Mouse (Mus musculus) kidney, embryonic 14.5 days (tissue): ENCODE data around the gene Slc22a15. TPM values are rescaled to one million over a fixed set of nuclear protein-coding genes. Genes with fewer than 3 reads are reported as not detected.
"Not testable (repeated sequence)": the region's sequence is repeated elsewhere in the genome, so short reads cannot be mapped to it uniquely, and the experiment has no call there.

Experiments
- ATAC-seq: fragments of 200-750 bp; cut with Nextera tagmentation; 2 replicates; pipeline ENCODE4 v1.8.0; 2017; ENCODE audit warnings: moderate number of reproducible peaks, mild to moderate bottlenecking, moderate TSS enrichment, moderate library complexity; ENCODE audit not compliant: low FRiP score, low TSS enrichment
- H3K27ac ChIP-seq: fragments of 300-500 bp; sonication (generic); 2 replicates; pipeline ENCODE4 v1.5.1; 2014; ENCODE audit warnings: low read depth, mild to moderate bottlenecking, low read length, moderate library complexity, mixed read lengths
- H3K27me3 ChIP-seq: fragments of 300-500 bp; sonication (generic); 2 replicates; pipeline ENCODE4 v1.6.1; 2014; ENCODE audit warnings: mild to moderate bottlenecking, low read length; ENCODE audit not compliant: control insufficient read depth, insufficient read depth
- H3K36me3 ChIP-seq: fragments of 300-500 bp; sonication (generic); 2 replicates; pipeline ENCODE4 v1.6.1; 2014; ENCODE audit warnings: low read length, mixed read lengths; ENCODE audit not compliant: control insufficient read depth, insufficient read depth
- H3K4me1 ChIP-seq: fragments of 300-500 bp; sonication (generic); 2 replicates; pipeline ENCODE4 v1.6.1; 2014; ENCODE audit warnings: low read length, mixed read lengths; ENCODE audit not compliant: control insufficient read depth, insufficient read depth
- H3K4me2 ChIP-seq: fragments of 300-500 bp; sonication (generic); replicated peaks from 2 replicates; pipeline ENCODE4 v1.6.1; 2014; ENCODE audit warnings: low read depth, mild to moderate bottlenecking, low read length
- H3K4me3 ChIP-seq: fragments of 300-500 bp; sonication (generic); 2 replicates; pipeline ENCODE4 v1.5.1; 2014; ENCODE audit warnings: mild to moderate bottlenecking, low read length
- H3K9ac ChIP-seq: fragments of 300-500 bp; sonication (generic); 2 replicates; pipeline ENCODE4 v1.6.1; 2014; ENCODE audit warnings: low read depth, mild to moderate bottlenecking, low read length, moderate library complexity
- H3K9me3 ChIP-seq: fragments of 300-500 bp; sonication (generic); 2 replicates; pipeline ENCODE4 v1.6.1; 2016; ENCODE audit warnings: low read length; ENCODE audit not compliant: control insufficient read depth
- WGBS: fragments of 180-500 bp; shearing (Covaris S2); extraction: QIAGEN DNeasy Blood & Tissue Kit; methylation state at CpG from one replicate; pipeline ENCODE4 v1.1.7; 2014; 5-methylcytosine and 5-hydroxymethylcytosine counted together
- polyA plus RNA-seq: library from polyadenylated mRNA; unstranded; fragments of >200 nt; fragmentation: Nextera tagmentation; extraction: Ambion mirVana; gene quantifications from 2 replicates; pipeline ENCODE4 v1.2.1, GENCODE M21; 2014

The Slc22a15 gene
- polyA plus RNA-seq, 1 experiment from 2014 or later: 4.3 TPM

- Histone ChIP-seq H3K36me3 (no peaks in the 10 kb centered on the region), H3K4me1 (no peaks in the 10 kb centered on the region), H3K27ac (no peak overlapping the region), H3K9ac (no peak overlapping the region), H3K4me2 (no peak overlapping the region), H3K27me3 (no peaks in the 10 kb centered on the region), H3K9me3 (peaks cover 5% of the 10 kb centered on the region; the same call in 1 of the 2 replicates), H3K4me3 (no peak overlapping the region)
- 78% methylated on average over 5 of the region's 5 CpGs for WGBS
- ATAC-seq: no peak
Measured at GRCm38 (mm10) chr3:101822052-101822451, 102.2 kb downstream of the Slc22a15 start.

GRCm38 (mm10) chr3:101820708-101821107 is 103.5 kb downstream of the Slc22a15 start:
- 79% methylated on average over 3 of the region's 3 CpGs for WGBS
- H3K9ac ChIP-seq, H3K9me3 ChIP-seq, H3K36me3 ChIP-seq, H3K27ac ChIP-seq, H3K27me3 ChIP-seq, H3K4me1 ChIP-seq, ATAC-seq, H3K4me2 ChIP-seq, H3K4me3 ChIP-seq: not testable (repeated sequence)

DNA sequence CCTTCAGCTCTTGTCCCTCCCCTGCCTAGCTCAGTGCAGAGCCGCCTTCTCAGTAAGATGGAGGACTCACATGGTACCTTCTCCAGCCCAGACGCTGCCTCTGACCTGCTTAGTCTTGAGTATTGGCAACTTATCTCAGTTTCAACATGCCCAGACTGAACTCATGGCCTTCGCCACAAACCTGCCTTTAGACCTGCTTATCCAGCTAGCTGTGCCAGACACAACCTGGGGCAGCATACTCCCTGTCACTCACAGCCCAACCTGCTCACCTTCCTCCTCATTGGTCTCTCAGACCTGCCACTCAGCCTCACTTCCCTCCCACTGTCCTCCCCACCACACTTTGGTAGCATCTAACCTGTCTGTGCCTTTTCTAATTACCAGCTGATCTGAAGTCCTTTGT is 108.2 kb downstream of the Slc22a15 start:
- 90% methylated on average over 3 of the region's 3 CpGs for WGBS
- H3K4me1 ChIP-seq: no peaks in the 10 kb centered on the region
- H3K4me2 ChIP-seq: no peak overlapping the region
- H3K36me3 ChIP-seq: no peaks in the 10 kb centered on the region
- H3K27ac ChIP-seq: no peak overlapping the region
- no peak for ATAC-seq
- peaks cover 5% of the 10 kb centered on the region; the same call in 1 of the 2 replicates for H3K9me3 ChIP-seq
- H3K9ac ChIP-seq: no peak overlapping the region
- no peaks in the 10 kb centered on the region for H3K27me3 ChIP-seq
- no peak overlapping the region for H3K4me3 ChIP-seq

DNA sequence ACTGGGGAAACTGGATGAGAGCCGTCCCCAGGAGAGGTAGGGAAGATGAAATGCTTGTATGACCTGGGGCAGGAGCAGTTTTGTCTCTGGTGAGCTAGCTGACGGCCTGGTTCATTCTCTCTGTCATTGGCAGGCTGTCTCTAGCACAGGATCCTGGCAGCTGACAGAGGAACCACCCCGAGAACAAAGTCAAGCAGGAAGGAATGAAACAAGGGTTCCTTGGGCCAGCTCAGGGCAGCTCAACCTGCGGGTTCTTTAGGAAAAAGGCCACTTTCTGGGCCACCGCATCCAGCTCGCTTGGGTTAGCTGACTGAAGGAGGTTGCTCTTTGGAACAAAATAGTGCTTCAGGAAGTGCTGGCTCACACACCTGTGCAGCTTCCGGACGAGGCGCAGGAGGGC is 109.5 kb downstream of the Slc22a15 start:
- Histone ChIP-seq H3K4me3 (no peak overlapping the region), H3K9me3 (peaks cover 5% of the 10 kb centered on the region; the same call in 1 of the 2 replicates), H3K9ac (no peak overlapping the region), H3K27ac (no peak overlapping the region), H3K4me1 (no peaks in the 10 kb centered on the region), H3K36me3 (no peaks in the 10 kb centered on the region), H3K4me2 (no peak overlapping the region), H3K27me3 (no peaks in the 10 kb centered on the region)
- ATAC-seq: no peak
- WGBS: 69% methylated on average over 9 of the region's 9 CpGs

GRCm38 (mm10) chr3:101812341-101812962 is 111.8 kb downstream of the Slc22a15 start:
- Histone ChIP-seq H3K4me1 (no peaks in the 10 kb centered on the region), H3K27ac (no peak overlapping the region), H3K4me3 (no peak overlapping the region), H3K9me3 (no peaks in the 10 kb centered on the region), H3K27me3 (no peaks in the 10 kb centered on the region), H3K9ac (no peak overlapping the region), H3K36me3 (no peaks in the 10 kb centered on the region), H3K4me2 (no peak overlapping the region)
- 66% methylated on average over 10 of the region's 10 CpGs for WGBS
- peak; percentile 84 for ATAC-seq

GRCm38 (mm10) chr3:101811931-101812330 is 112.3 kb downstream of the Slc22a15 start:
- H3K4me2 ChIP-seq: no peak overlapping the region
- 73% methylated on average over 4 of the region's 4 CpGs for WGBS
- no peaks in the 10 kb centered on the region for H3K36me3 ChIP-seq
- no peaks in the 10 kb centered on the region for H3K9me3 ChIP-seq
- no peak overlapping the region for H3K9ac ChIP-seq
- no peak for ATAC-seq
- H3K4me3 ChIP-seq: no peak overlapping the region
- H3K27me3 ChIP-seq: no peaks in the 10 kb centered on the region
- no peak overlapping the region for H3K27ac ChIP-seq
- no peaks in the 10 kb centered on the region for H3K4me1 ChIP-seq

GRCm38 (mm10) chr3:101807646-101808045 is 116.6 kb downstream of the Slc22a15 start:
- whole genome bisulfite sequencing: 88% methylated on average over 6 of the region's 6 CpGs
- peaks cover 23% of the 10 kb centered on the region for H3K4me1 ChIP-seq
- no peak overlapping the region for H3K9ac ChIP-seq
- H3K4me2 ChIP-seq: no peak overlapping the region
- H3K27ac ChIP-seq: no peak overlapping the region
- H3K27me3 ChIP-seq: no peaks in the 10 kb centered on the region
- no peak for ATAC-seq
- no peak overlapping the region for H3K4me3 ChIP-seq
- no peaks in the 10 kb centered on the region for H3K36me3 ChIP-seq
- H3K9me3 ChIP-seq: no peaks in the 10 kb centered on the region

DNA sequence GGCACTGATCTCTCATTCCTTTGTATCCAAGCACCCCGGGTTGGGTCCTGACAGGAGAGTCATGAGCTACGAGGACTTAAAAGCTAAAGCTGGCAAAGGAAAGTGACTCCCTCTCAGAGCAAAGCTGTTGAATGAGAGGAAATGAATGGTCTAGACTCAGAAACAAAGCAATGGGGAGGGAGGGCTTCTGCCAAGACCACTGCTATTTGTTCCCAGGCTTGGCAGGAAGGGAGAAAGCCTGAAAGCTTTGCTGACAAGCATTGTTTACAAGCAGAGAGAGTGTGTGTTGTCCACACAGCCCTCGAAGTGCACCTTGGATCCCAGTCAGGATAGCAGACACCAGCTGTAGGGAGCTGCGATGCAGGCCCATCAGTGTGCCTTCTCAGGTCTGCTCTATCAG is 117.3 kb downstream of the Slc22a15 start:
- H3K27ac ChIP-seq: no peak overlapping the region
- no peaks in the 10 kb centered on the region for H3K36me3 ChIP-seq
- H3K4me1 ChIP-seq: peaks cover 23% of the 10 kb centered on the region
- H3K27me3 ChIP-seq: no peaks in the 10 kb centered on the region
- H3K9ac ChIP-seq: no peak overlapping the region
- H3K9me3 ChIP-seq: no peaks in the 10 kb centered on the region
- 73% methylated on average over 4 of the region's 4 CpGs for WGBS
- no peak overlapping the region for H3K4me2 ChIP-seq
- no peak for ATAC-seq
- H3K4me3 ChIP-seq: no peak overlapping the region

DNA sequence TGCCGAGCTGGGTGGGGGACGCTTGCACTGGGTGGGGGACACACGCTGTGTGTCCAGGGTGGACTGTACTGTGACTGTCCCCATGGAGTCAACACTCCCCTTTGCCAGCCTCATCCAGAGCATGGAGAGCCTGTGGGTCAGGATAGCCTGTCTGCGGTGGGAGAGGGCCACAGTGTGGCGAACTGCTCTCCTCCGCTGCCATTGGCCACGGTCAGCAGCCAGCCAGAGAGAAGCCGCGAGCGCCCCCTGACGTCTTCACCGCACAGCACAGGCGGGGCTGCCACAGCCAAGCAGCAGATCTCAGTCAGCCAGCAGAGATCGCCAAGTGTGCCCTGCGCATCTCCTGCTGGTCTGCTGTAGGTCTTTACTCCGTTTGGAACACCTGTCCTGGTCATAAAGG is 118.1 kb downstream of the Slc22a15 start:
- Histone ChIP-seq H3K4me2 (0 out of 2 replicates have a peak overlapping the region, but pooled peaks have one; percentile 8), H3K27me3 (no peaks in the 10 kb centered on the region), H3K4me1 (peaks cover 23% of the 10 kb centered on the region), H3K36me3 (no peaks in the 10 kb centered on the region), H3K4me3 (no peak overlapping the region), H3K27ac (no peak overlapping the region), H3K9me3 (no peaks in the 10 kb centered on the region), H3K9ac (no peak overlapping the region)
- peak; percentile 85 for ATAC-seq
- 6% methylated on average over 16 of the region's 16 CpGs for WGBS
